Mouse (Mus musculus) forebrain, embryonic 16.5 days (tissue): ENCODE results near the gene Tenm3. TPM values are rescaled to one million over a fixed set of nuclear protein-coding genes. Genes with fewer than 3 reads are reported as not detected.
A peak's percentile ranks its signal among the peaks of the same experiment; 100 is the strongest.

Source experiments
- ATAC-seq: fragments of 200-750 bp; cut with Nextera tagmentation; 2 replicates; pipeline ENCODE4 v1.8.0; 2017; ENCODE audit warnings: mild to moderate bottlenecking, moderate library complexity
- H3K27ac ChIP-seq: fragments of 300-500 bp; sonication (generic); 2 replicates; pipeline ENCODE4 v1.5.1; 2014; ENCODE audit warnings: low read length, control low read depth
- H3K27me3 ChIP-seq: fragments of 300-500 bp; sonication (generic); replicated peaks from 2 replicates; pipeline ENCODE4 v1.6.1; 2014; ENCODE audit warnings: low read length; ENCODE audit not compliant: control insufficient read depth, insufficient read depth
- H3K36me3 ChIP-seq: fragments of 300-500 bp; sonication (generic); 2 replicates; pipeline ENCODE4 v1.6.1; 2014; ENCODE audit not compliant: control insufficient read depth, insufficient read depth
- H3K4me1 ChIP-seq: fragments of 300-500 bp; sonication (generic); replicated peaks from 2 replicates; pipeline ENCODE4 v1.6.1; 2014; ENCODE audit warnings: low read length; ENCODE audit not compliant: control insufficient read depth, insufficient read depth
- H3K4me2 ChIP-seq: fragments of 300-500 bp; sonication (generic); 2 replicates; pipeline ENCODE4 v1.6.1; 2014; ENCODE audit warnings: mild to moderate bottlenecking, low read length, control low read depth
- H3K4me3 ChIP-seq: fragments of 300-500 bp; sonication (generic); replicated peaks from 2 replicates; pipeline ENCODE4 v1.5.1; 2014; ENCODE audit warnings: mild to moderate bottlenecking, low read length, control low read depth
- H3K9ac ChIP-seq: fragments of 300-500 bp; sonication (generic); replicated peaks from 2 replicates; pipeline ENCODE4 v1.6.1; 2014; ENCODE audit warnings: low read depth, low read length, control low read depth
- H3K9me3 ChIP-seq: fragments of 300-500 bp; sonication (generic); 2 replicates; pipeline ENCODE4 v1.6.1; 2016; ENCODE audit warnings: low read length; ENCODE audit not compliant: control insufficient read depth
- WGBS: fragments of 180-500 bp; shearing (Covaris S2); extraction: QIAGEN DNeasy Blood & Tissue Kit; methylation state at CpG from one replicate; pipeline ENCODE4 v1.1.7; 2014; 5-methylcytosine and 5-hydroxymethylcytosine counted together
- polyA plus RNA-seq: library from polyadenylated mRNA; unstranded; fragments of >200 nt; fragmentation: Nextera tagmentation; extraction: Ambion mirVana; gene quantifications from 2 replicates; pipeline ENCODE4 v1.2.1, GENCODE M21; 2015

The Tenm3 gene
- polyA plus RNA-seq, 1 experiment from 2014 or later: 24.8 TPM

- Histone ChIP-seq H3K36me3 (peaks cover 14% of the 10 kb centered on the region), H3K27me3 (no peaks in the 10 kb centered on the region), H3K27ac (no peak overlapping the region), H3K9me3 (no peaks in the 10 kb centered on the region; the same call in 1 of the 2 replicates), H3K4me2 (no peak overlapping the region; the same call in 1 of the 2 replicates), H3K4me3 (no peak overlapping the region), H3K4me1 (0 out of 2 replicates have a peak, but pooled peaks cover 2% of the 10 kb centered on the region), H3K9ac (no peak overlapping the region)
- WGBS: 21% methylated on average over 15 of the region's 15 CpGs
- peak; percentile 78 for ATAC-seq
Observed at GRCm38 (mm10) chr8:48277986-48278635, 565.6 kb downstream of the Tenm3 start.

GRCm38 (mm10) chr8:48275066-48275465, 568.7 kb downstream of the Tenm3 start:
- 0 out of 2 replicates have a peak, but pooled peaks cover 2% of the 10 kb centered on the region for H3K4me1 ChIP-seq
- no peak overlapping the region for H3K4me2 ChIP-seq
- no peaks in the 10 kb centered on the region; the same call in 1 of the 2 replicates for H3K9me3 ChIP-seq
- H3K27me3 ChIP-seq: no peaks in the 10 kb centered on the region
- peaks cover 14% of the 10 kb centered on the region for H3K36me3 ChIP-seq
- H3K9ac ChIP-seq: no peak overlapping the region
- no peak overlapping the region for H3K4me3 ChIP-seq
- H3K27ac ChIP-seq: no peak overlapping the region
- no peak for ATAC-seq
- WGBS: 84% methylated on average over 11 of the region's 11 CpGs

GRCm38 (mm10) chr8:48274566-48274965, 569.2 kb downstream of the Tenm3 start:
- Histone ChIP-seq H3K4me3 (no peak overlapping the region), H3K27me3 (no peaks in the 10 kb centered on the region), H3K4me1 (0 out of 2 replicates have a peak, but pooled peaks cover 2% of the 10 kb centered on the region), H3K9ac (no peak overlapping the region), H3K9me3 (no peaks in the 10 kb centered on the region; the same call in 1 of the 2 replicates), H3K4me2 (no peak overlapping the region), H3K36me3 (peaks cover 14% of the 10 kb centered on the region), H3K27ac (no peak overlapping the region)
- ATAC-seq: no peak
- 75% methylated on average over 11 of the region's 11 CpGs for WGBS

GRCm38 (mm10) chr8:48268638-48269037, 575.1 kb downstream of the Tenm3 start:
- H3K4me1 ChIP-seq: no peaks in the 10 kb centered on the region
- no peak overlapping the region for H3K9ac ChIP-seq
- no peak overlapping the region for H3K4me2 ChIP-seq
- ATAC-seq: no peak
- 81% methylated on average over 10 of the region's 10 CpGs for WGBS
- H3K4me3 ChIP-seq: no peak overlapping the region
- H3K9me3 ChIP-seq: no peaks in the 10 kb centered on the region
- H3K27me3 ChIP-seq: no peaks in the 10 kb centered on the region
- H3K36me3 ChIP-seq: 0 out of 2 replicates have a peak, but pooled peaks cover 3% of the 10 kb centered on the region
- no peak overlapping the region for H3K27ac ChIP-seq

GRCm38 (mm10) chr8:48260265-48260664, 583.5 kb downstream of the Tenm3 start:
- ATAC-seq: no peak
- 92% methylated on average over 10 of the region's 10 CpGs for WGBS
- H3K4me1 ChIP-seq: no peaks in the 10 kb centered on the region; the same call in 1 of the 2 replicates
- no peaks in the 10 kb centered on the region for H3K36me3 ChIP-seq
- no peaks in the 10 kb centered on the region for H3K9me3 ChIP-seq
- no peak overlapping the region for H3K4me3 ChIP-seq
- no peak overlapping the region for H3K4me2 ChIP-seq
- no peak overlapping the region for H3K9ac ChIP-seq
- no peak overlapping the region for H3K27ac ChIP-seq
- no peaks in the 10 kb centered on the region for H3K27me3 ChIP-seq

GRCm38 (mm10) chr8:48259832-48260231, 583.9 kb downstream of the Tenm3 start:
- Histone ChIP-seq H3K27me3 (no peaks in the 10 kb centered on the region), H3K4me3 (no peak overlapping the region), H3K4me1 (no peaks in the 10 kb centered on the region; the same call in 1 of the 2 replicates), H3K27ac (no peak overlapping the region), H3K36me3 (no peaks in the 10 kb centered on the region), H3K4me2 (no peak overlapping the region), H3K9me3 (no peaks in the 10 kb centered on the region), H3K9ac (no peak overlapping the region)
- ATAC-seq: no peak
- 88% methylated on average over 6 of the region's 6 CpGs for WGBS

- H3K9me3 ChIP-seq: no peaks in the 10 kb centered on the region
- 85% methylated on average over 2 of the region's 2 CpGs for WGBS
- ATAC-seq: no peak
Observed at GRCm38 (mm10) chr8:48243876-48244275, 599.9 kb downstream of the Tenm3 start.

GRCm38 (mm10) chr8:48240917-48241531, 602.7 kb downstream of the Tenm3 start:
- Histone ChIP-seq H3K9ac (no peak overlapping the region), H3K9me3 (no peaks in the 10 kb centered on the region), H3K4me2 (no peak overlapping the region), H3K36me3 (peaks cover 11% of the 10 kb centered on the region), H3K27ac (no peak overlapping the region), H3K27me3 (no peaks in the 10 kb centered on the region), H3K4me1 (peaks cover 7% of the 10 kb centered on the region; the same call in 1 of the 2 replicates), H3K4me3 (no peak overlapping the region)
- ATAC-seq: no peak
- WGBS: 46% methylated on average over 6 of the region's 6 CpGs

More at GRCm38 (mm10) chr8:48243876-48244275, 599.9 kb downstream of the Tenm3 start:
- Histone ChIP-seq H3K4me1 (peaks cover 7% of the 10 kb centered on the region; the same call in 1 of the 2 replicates), H3K36me3 (peaks cover 3% of the 10 kb centered on the region; the same call in 1 of the 2 replicates), H3K27ac (no peak overlapping the region), H3K4me3 (no peak overlapping the region), H3K4me2 (no peak overlapping the region), H3K27me3 (no peaks in the 10 kb centered on the region), H3K9ac (no peak overlapping the region)

- H3K9me3 ChIP-seq: no peaks in the 10 kb centered on the region
- peak; percentile 23; the same call in 1 of the 2 replicates for ATAC-seq
- peaks cover 22% of the 10 kb centered on the region for H3K36me3 ChIP-seq
- H3K4me1 ChIP-seq: peaks cover 7% of the 10 kb centered on the region; the same call in 1 of the 2 replicates
- no peak overlapping the region for H3K9ac ChIP-seq
- WGBS: 38% methylated on average over 5 of the region's 5 CpGs
- no peak overlapping the region for H3K4me3 ChIP-seq
- H3K27me3 ChIP-seq: no peaks in the 10 kb centered on the region
- no peak overlapping the region for H3K27ac ChIP-seq
- H3K4me2 ChIP-seq: no peak overlapping the region
Observed at GRCm38 (mm10) chr8:48236968-48237367, 606.8 kb downstream of the Tenm3 start.
